Mouse (Mus musculus): Measurements from ENCODE around the gene S1pr3.

The S1pr3 gene

DNA sequence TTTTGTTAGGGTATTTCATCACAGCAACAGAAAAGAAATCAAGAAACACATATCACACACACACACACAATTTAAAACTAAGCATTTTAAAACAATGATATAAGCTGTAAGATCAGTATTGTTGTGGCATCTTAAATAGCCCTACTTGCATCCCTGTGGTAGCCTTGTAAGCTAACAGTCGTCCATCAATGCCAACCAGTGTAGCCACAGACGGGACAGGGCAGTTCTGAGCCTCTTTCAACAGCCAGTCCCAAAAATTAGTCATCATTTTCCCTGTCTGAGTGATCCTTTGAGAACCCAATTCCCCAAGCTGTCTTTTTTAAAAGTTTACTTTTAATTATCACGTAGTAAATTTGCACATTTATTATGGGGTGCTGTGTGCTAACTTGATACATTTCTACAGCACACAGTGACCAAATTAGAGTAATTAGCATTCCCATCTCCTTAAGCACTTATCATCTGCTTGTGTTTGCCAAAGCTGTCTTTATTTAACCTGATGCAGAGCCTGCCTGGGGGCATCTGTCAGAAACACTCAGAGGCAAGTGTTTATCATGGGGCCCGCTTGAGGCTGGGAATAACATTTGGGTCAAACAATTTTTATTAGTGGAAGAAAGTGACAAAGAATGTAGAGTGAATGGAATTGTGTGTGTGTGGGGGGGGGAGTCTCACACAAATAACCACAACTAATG, 47.9 kb downstream of the S1pr3 start:
- no peak for DNase-seq (ENCODE audit: low spot score)

DNA sequence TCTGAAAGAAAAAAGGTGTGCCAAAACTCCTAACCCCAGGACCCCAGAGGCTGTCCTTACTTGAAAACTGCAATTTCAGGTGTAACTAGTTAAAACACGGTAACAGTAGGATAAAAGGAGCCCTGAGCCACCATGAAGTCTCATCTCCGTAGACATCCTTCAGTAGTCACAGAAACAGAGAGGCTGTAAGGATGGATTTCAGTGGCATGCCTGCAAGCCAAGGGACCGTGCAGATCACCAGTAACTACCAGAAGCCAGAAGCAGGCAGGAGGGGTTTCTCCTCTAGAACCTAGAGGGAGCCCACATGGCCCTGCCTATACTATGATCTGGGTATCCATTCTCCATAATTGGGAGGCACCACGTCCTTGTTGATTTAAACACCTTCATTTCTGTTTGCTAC, 55.9 kb downstream of the S1pr3 start:
- DNase-seq (ENCODE audit: low spot score): no peak

DNA sequence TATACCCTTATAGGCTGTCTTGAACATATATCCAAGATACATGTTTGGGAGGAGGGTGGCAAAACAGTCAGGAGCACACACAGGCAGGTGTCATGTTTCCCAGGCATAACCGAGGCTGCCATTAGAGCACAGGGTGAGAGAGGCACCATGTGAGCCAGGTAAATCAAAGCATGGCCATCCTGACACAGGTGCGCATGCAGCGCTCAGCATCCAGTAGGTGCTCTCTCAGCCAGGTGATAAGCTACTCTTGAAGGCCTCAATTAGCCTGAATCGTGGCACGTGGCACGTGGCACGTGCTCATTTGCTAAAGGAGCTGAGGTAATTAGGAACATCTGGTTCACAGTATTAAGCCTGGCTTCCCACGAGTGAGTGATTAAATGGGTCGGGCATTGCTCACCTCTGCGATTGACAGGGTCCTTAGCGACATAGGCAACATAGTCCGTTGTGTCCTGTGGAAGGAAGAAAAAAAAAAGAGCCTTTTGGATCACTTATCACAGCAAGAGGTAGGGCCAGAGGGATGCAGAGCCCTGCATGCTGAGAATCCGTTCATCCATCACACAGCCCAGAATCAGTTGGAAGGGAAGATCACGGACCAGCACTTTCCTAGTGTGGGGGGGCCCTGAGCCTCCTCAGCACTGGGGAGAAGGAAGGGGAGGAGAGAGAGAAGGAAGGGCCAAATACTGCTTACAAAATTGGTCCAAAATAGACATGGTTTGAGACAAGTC, 57.8 kb downstream of the S1pr3 start:
- DNase-seq (ENCODE audit: low spot score): no peak

DNA sequence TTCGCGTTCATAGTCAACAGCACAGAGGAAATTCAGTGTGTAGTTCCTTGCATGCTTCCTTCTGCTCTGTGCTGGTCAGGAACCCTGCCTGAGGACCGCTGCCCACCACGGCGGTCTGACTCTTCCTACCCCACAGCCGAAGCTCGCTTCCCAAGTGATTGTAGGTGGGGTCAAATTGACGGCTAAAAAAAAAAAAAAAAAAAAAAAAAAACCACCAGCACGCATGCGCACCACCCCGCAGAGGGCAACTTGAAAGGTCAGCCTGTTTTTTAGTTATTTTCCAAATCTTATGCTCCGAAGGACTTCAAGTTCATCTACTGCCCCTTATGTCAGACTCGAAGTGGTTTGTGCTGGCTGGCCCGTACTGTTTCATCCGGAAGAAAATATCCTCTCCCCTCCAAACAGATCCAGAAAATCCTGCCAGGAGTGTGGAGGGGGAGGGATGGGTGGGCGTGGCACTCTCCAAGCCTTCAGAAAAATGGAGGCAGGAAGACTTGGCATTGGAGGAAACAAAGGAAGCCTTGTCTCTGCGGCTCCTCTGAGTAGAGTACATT, 60.3 kb downstream of the S1pr3 start:
- no peak for DNase-seq (ENCODE audit: low spot score)
